ENCODE assay signal across 16 mouse cellular contexts in genomic region chr7:16948923-16949458, GRCm38 (mm10). TPM values are rescaled to one million over a fixed set of nuclear protein-coding genes. Genes with fewer than 3 reads are reported as not detected.
DNase-seq lines count a peak whose midpoint lies in the region; ATAC-seq and TF ChIP-seq lines count a peak whose summit lies in the region.
"Had no signal": no experiment of that assay in that cellular context is flagged by ENCODE, and none has a peak within 500 bp of the region (broad histone marks: within the 10 kb centered on the region; RNA-seq: fewer than 3 reads in every experiment).

No protein-coding gene starts in this region.

- no peak for TF ChIP-seq CTCF in cortical plate, adult 2 months (IDR thresholded peaks at IDR 0.05; ENCODE audit: extremely low read depth, insufficient read depth, low read length)

- DNase-seq in limb, embryonic 10.5 days (ENCODE audit: low spot score): no peak
- no peak for DNase-seq in adrenal gland, postnatal 25 days
- no peak for DNase-seq in MN1 (ENCODE audit: low spot score)
- DNase-seq: adrenal gland, adult 2 months; heart, postnatal 10 days; kidney, adult 18-20 months; liver, embryonic 13.5 days; lung, postnatal 14 days had no signal

- no peak overlapping the region for H3ac ChIP-seq in myocyte (ENCODE audit: control insufficient read depth, insufficient read length)

- ATAC-seq in limb, embryonic 12.5 days (ENCODE audit: insufficient number of reproducible peaks, insufficient read depth, low FRiP score, low TSS enrichment, low read depth): no peak
- ATAC-seq in forebrain, embryonic 16.5 days: no peak

- H3K9ac ChIP-seq in limb, embryonic 12.5 days (replicated peaks): no peak overlapping the region
- no peak overlapping the region for H3K9ac ChIP-seq in forebrain, embryonic 16.5 days (replicated peaks; ENCODE audit: low read depth, low read length)
- H3K9ac ChIP-seq: embryonic facial prominence, embryonic 15.5 days had no signal

- no peaks in the 10 kb centered on the region for H3K36me3 ChIP-seq in limb, embryonic 12.5 days
- no peaks in the 10 kb centered on the region for H3K36me3 ChIP-seq in limb, embryonic 10.5 days
- H3K36me3 ChIP-seq in forebrain, embryonic 16.5 days (ENCODE audit: control insufficient read depth, insufficient read depth): no peaks in the 10 kb centered on the region
- no peaks in the 10 kb centered on the region for H3K36me3 ChIP-seq in myocyte (ENCODE audit: control insufficient read depth, insufficient read depth)
- H3K36me3 ChIP-seq: embryonic facial prominence, embryonic 15.5 days; liver, embryonic 13.5 days had no signal

- 52% methylated on average over 8 of the region's 8 CpGs for WGBS in limb, embryonic 12.5 days
- WGBS in limb, embryonic 10.5 days: 50% methylated on average over 8 of the region's 8 CpGs
- WGBS in forebrain, embryonic 16.5 days: 63% methylated on average over 8 of the region's 8 CpGs

- H3K4me3 ChIP-seq in limb, embryonic 12.5 days (replicated peaks): no peak overlapping the region
- no peak overlapping the region for H3K4me3 ChIP-seq in limb, embryonic 10.5 days
- no peak overlapping the region for H3K4me3 ChIP-seq in cortical plate, adult 2 months (ENCODE audit: insufficient read depth, low read length)
- H3K4me3 ChIP-seq in forebrain, embryonic 16.5 days (replicated peaks; ENCODE audit: low read length): no peak overlapping the region; the same call in none of the 2 replicates
- peak overlapping the region; percentile 20 for H3K4me3 ChIP-seq in myocyte

- peaks cover 47% of the 10 kb centered on the region for H3K4me1 ChIP-seq in limb, embryonic 12.5 days (replicated peaks)
- peaks cover 52% of the 10 kb centered on the region for H3K4me1 ChIP-seq in limb, embryonic 10.5 days
- H3K4me1 ChIP-seq in cortical plate, adult 2 months (ENCODE audit: control insufficient read depth, insufficient read depth, low read length): peaks cover 2% of the 10 kb centered on the region; the same call in 1 of the 2 replicates
- peaks cover 61% of the 10 kb centered on the region for H3K4me1 ChIP-seq in forebrain, embryonic 16.5 days (replicated peaks; ENCODE audit: control insufficient read depth, insufficient read depth, low read length)

- H3K79me2 ChIP-seq in myocyte (ENCODE audit: control insufficient read depth, insufficient read depth): peaks cover 5% of the 10 kb centered on the region

- peak overlapping the region; percentile 71; the same call in 1 of the 2 replicates for H3K4me2 ChIP-seq in limb, embryonic 12.5 days
- peak overlapping the region; percentile 81 for H3K4me2 ChIP-seq in forebrain, embryonic 16.5 days (ENCODE audit: low read length)
- peak overlapping the region; percentile 84 for H3K4me2 ChIP-seq in myocyte (ENCODE audit: low read depth)

- H3K27ac ChIP-seq in limb, embryonic 12.5 days: 0 out of 2 replicates have a peak overlapping the region, but pooled peaks have one; percentile 66
- H3K27ac ChIP-seq in limb, embryonic 10.5 days: no peak overlapping the region; the same call in 1 of the 2 replicates
- 0 out of 2 replicates have a peak overlapping the region, but pooled peaks have one; percentile 11 for H3K27ac ChIP-seq in cortical plate, adult 2 months (ENCODE audit: insufficient read depth, low read length)
- H3K27ac ChIP-seq in forebrain, embryonic 16.5 days (ENCODE audit: low read length): no peak overlapping the region
- H3K27ac ChIP-seq: liver, embryonic 13.5 days; stomach, postnatal 0 days had no signal

- no peak for TF ChIP-seq POLR2A in cortical plate, adult 2 months (IDR thresholded peaks at IDR 0.05; ENCODE audit: extremely low read depth, insufficient read depth, low read length)
- no peak for TF ChIP-seq POLR2A in myocyte (IDR thresholded peaks at IDR 0.05; ENCODE audit: insufficient read length, low read depth)

- H3K9me3 ChIP-seq in limb, embryonic 12.5 days: no peaks in the 10 kb centered on the region
- no peaks in the 10 kb centered on the region for H3K9me3 ChIP-seq in limb, embryonic 10.5 days (replicated peaks)
- no peaks in the 10 kb centered on the region for H3K9me3 ChIP-seq in forebrain, embryonic 16.5 days (ENCODE audit: control insufficient read depth, low read length)
- H3K9me3 ChIP-seq: embryonic facial prominence, embryonic 15.5 days; liver, embryonic 13.5 days had no signal

- H3K27me3 ChIP-seq in limb, embryonic 12.5 days: peaks cover 52% of the 10 kb centered on the region
- H3K27me3 ChIP-seq in limb, embryonic 10.5 days (ENCODE audit: low read depth, poor library complexity, severe bottlenecking): peaks cover 56% of the 10 kb centered on the region
- peaks cover 8% of the 10 kb centered on the region; the same call in 1 of the 2 replicates for H3K27me3 ChIP-seq in forebrain, embryonic 16.5 days (replicated peaks; ENCODE audit: control insufficient read depth, insufficient read depth, low read length)
- H3K27me3 ChIP-seq in myocyte (ENCODE audit: control insufficient read depth, insufficient read depth, insufficient read length): no peaks in the 10 kb centered on the region

TF ChIP-seq in myocyte, 11 proteins besides CTCF, POLR2A, EP300 and RAD21:
- TF ChIP-seq MYOD1 (IDR thresholded peaks at IDR 0.05; ENCODE audit: control insufficient read depth in 1 of 3, insufficient read length in 2 of 3, low read depth in 2 of 3) (peak in 2 of 3 experiments; percentile 63 to 86), REST (IDR thresholded peaks at IDR 0.05; ENCODE audit: insufficient read depth, insufficient read length) (no peak), MYOG (IDR thresholded peaks at IDR 0.05; ENCODE audit: control insufficient read depth in 1 of 3, insufficient read depth in 1 of 3, insufficient read length in 2 of 3, low read depth in 2 of 3) (peak in 1 of 3 experiments; percentile 50)

RNA-seq across cellular contexts. Expression of gene Pnmal2, which starts 4.5 kb away (rescaled TPM):
- polyA plus RNA-seq in limb, embryonic 12.5 days (2016; fragmentation: Nextera tagmentation; extraction: Ambion mirVana): 16.6 and 16.9 TPM in 2 replicates
- polyA plus RNA-seq in limb, embryonic 10.5 days (2016; fragmentation: Nextera tagmentation; extraction: Ambion mirVana): 2.6 and 5.7 TPM in 2 replicates
- 89.8 and 103 TPM in 2 replicates for polyA plus RNA-seq in cortical plate, adult 2 months (2012; rRNA removed)
- polyA plus RNA-seq in forebrain, embryonic 16.5 days (2015; fragmentation: Nextera tagmentation; extraction: Ambion mirVana): 85.3 and 118 TPM in 2 replicates
- 44.4 TPM for polyA plus RNA-seq in myocyte (2012; fragmentation: generic; extraction: Trizol)
- 26.9 and 36.1 TPM in 2 replicates for total RNA-seq in adrenal gland, postnatal 25 days (2021)
- total RNA-seq: monocyte, adult 5-6 weeks had no signal

RNA-seq across cellular contexts. Expression of gene Pnmal1, which starts 10.5 kb away (rescaled TPM):
- polyA plus RNA-seq in limb, embryonic 12.5 days (2016; fragmentation: Nextera tagmentation; extraction: Ambion mirVana): 1.4 and 1.5 TPM in 2 replicates
- polyA plus RNA-seq in limb, embryonic 10.5 days (2016; fragmentation: Nextera tagmentation; extraction: Ambion mirVana): 0.79 and 1.5 TPM in 2 replicates
- 60.2 and 64.8 TPM in 2 replicates for polyA plus RNA-seq in cortical plate, adult 2 months (2012; rRNA removed)
- 50.1 and 60.9 TPM in 2 replicates for polyA plus RNA-seq in forebrain, embryonic 16.5 days (2015; fragmentation: Nextera tagmentation; extraction: Ambion mirVana)
- 0.05 TPM for polyA plus RNA-seq in myocyte (2012; fragmentation: generic; extraction: Trizol)
- 4.3 and 5.4 TPM in 2 replicates for total RNA-seq in adrenal gland, postnatal 25 days (2021)
- total RNA-seq: heart, postnatal 10 days; monocyte, adult 5-6 weeks had no signal
- polyA plus RNA-seq: gonadal fat pad, adult 2 months had no signal

RNA-seq across cellular contexts. Expression of gene Calm3, which starts 25.1 kb away (rescaled TPM):
- 108 and 123 TPM in 2 replicates for polyA plus RNA-seq in limb, embryonic 12.5 days (2016; fragmentation: Nextera tagmentation; extraction: Ambion mirVana)
- 127 and 134 TPM in 2 replicates for polyA plus RNA-seq in limb, embryonic 10.5 days (2016; fragmentation: Nextera tagmentation; extraction: Ambion mirVana)
- polyA plus RNA-seq in cortical plate, adult 2 months (2012; rRNA removed): 1,956 and 2,049 TPM in 2 replicates
- polyA plus RNA-seq in forebrain, embryonic 16.5 days (2015; fragmentation: Nextera tagmentation; extraction: Ambion mirVana): 308 and 333 TPM in 2 replicates
- 336 TPM for polyA plus RNA-seq in myocyte (2012; fragmentation: generic; extraction: Trizol)
- total RNA-seq in adrenal gland, postnatal 25 days (2021): 242 and 255 TPM in 2 replicates

RNA-seq across cellular contexts. Expression of gene Gm42372, which starts 33.9 kb away (rescaled TPM):
- polyA plus RNA-seq in limb, embryonic 12.5 days (2016; fragmentation: Nextera tagmentation; extraction: Ambion mirVana): 0.26 and 0.32 TPM in 2 replicates
- polyA plus RNA-seq in limb, embryonic 10.5 days (2016; fragmentation: Nextera tagmentation; extraction: Ambion mirVana): 0.96 and 0.98 TPM in 2 replicates
- polyA plus RNA-seq in cortical plate, adult 2 months (2012; rRNA removed): 38.9 and 42.5 TPM in 2 replicates
- polyA plus RNA-seq in forebrain, embryonic 16.5 days (2015; fragmentation: Nextera tagmentation; extraction: Ambion mirVana): 3.7 and 4.1 TPM in 2 replicates
- polyA plus RNA-seq in myocyte (2012; fragmentation: generic; extraction: Trizol): not detected
- 1.1 and 2.1 TPM in 2 replicates for total RNA-seq in adrenal gland, postnatal 25 days (2021)
- polyA plus RNA-seq: gonadal fat pad, adult 2 months had no signal

RNA-seq across cellular contexts. Expression of gene Ptgir, which starts 42.7 kb away (rescaled TPM):
- 0.96 and 1.1 TPM in 2 replicates for polyA plus RNA-seq in limb, embryonic 12.5 days (2016; fragmentation: Nextera tagmentation; extraction: Ambion mirVana)
- polyA plus RNA-seq in limb, embryonic 10.5 days (2016; fragmentation: Nextera tagmentation; extraction: Ambion mirVana): 0.18 and 0.43 TPM in 2 replicates
- polyA plus RNA-seq in cortical plate, adult 2 months (2012; rRNA removed): 0.08 and 0.17 TPM in 2 replicates
- polyA plus RNA-seq in forebrain, embryonic 16.5 days (2015; fragmentation: Nextera tagmentation; extraction: Ambion mirVana): 0.15 TPM in 2 replicates
- polyA plus RNA-seq in myocyte (2012; fragmentation: generic; extraction: Trizol): 2.6 TPM
- 1.5 and 1.6 TPM in 2 replicates for total RNA-seq in adrenal gland, postnatal 25 days (2021)

Comparison
In these comparisons a context has a peak if more than half of its experiments do, and no peak if none do; other contexts are left out.
1. H3K27ac ChIP-seq: peak in limb, embryonic 12.5 days (single experiment) and cortical plate, adult 2 months (single experiment); none in limb, embryonic 10.5 days (single experiment) and forebrain, embryonic 16.5 days (single experiment).
2. RNA of gene Pnmal1, which starts 10.5 kb away (polyA plus RNA-seq): 50.1 to 60.9 TPM in forebrain, embryonic 16.5 days and 60.2 to 64.8 TPM in cortical plate, adult 2 months; 1.4 to 1.5 TPM in limb, embryonic 12.5 days, 0.79 to 1.5 TPM in limb, embryonic 10.5 days and 0.05 TPM in myocyte (single experiment); every median in the first group is over 10 times any median in the second.
3. Peak in every context shown above with its lines, with median percentiles within 50 percentile points of each other: H3K4me2 ChIP-seq.